Comparison of ENCODE assay signal across 11 mouse cellular contexts in the genomic region with DNA sequence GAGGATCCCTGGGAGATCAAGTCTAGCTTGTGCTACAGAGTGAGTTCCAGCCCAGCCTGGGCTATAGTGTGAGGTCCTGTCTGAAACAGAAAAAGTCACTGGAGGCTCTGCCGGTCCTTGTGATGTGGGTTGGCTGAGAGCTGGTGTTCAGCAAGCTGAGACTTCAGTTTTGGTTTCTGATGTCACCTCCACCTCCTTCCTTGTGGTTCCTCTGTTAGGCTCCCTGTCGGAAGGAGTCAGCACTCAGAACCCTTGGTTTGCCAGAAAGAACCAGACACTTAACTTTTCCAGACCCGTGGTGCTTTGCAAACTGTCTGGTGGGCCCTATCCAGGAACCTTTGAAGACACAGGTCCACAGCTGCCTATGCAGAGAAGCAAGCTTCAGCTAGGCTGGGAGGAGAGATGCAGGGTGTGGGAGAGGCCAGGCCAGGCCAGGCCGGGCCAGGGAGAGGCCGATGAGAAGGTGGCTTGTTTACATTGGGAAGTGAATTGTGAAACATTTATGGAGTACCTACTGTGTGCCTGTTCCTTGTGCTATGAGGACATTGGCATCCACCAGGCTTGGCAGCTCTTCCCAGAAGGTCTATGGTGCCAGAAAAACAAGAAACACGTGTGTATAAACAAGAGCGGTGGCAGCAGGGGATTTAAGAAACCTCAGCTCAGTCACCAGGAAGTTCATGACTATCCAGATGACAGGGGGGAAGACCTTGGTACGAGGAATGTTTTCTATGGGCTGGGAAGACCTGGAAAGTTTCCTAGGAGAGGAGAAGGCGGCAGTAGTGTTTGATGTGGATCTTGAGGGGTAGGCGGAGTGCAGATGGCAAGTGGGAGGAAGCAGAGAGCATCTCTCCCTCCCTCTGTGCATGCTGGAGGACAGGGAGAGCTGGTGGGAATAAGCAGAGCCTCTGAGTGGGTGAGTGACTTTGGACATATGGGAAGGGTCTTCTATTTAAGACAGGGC. TPM values are rescaled to one million over a fixed set of nuclear protein-coding genes. Genes with fewer than 3 reads are reported as not detected.
DNase-seq lines count a peak whose midpoint lies in the region; TF ChIP-seq lines count a peak whose summit lies in the region.
"Had no signal": no experiment of that assay in that cellular context is flagged by ENCODE, and none has a peak within 500 bp of the region (broad histone marks: within the 10 kb centered on the region; RNA-seq: fewer than 3 reads in every experiment).

No protein-coding gene starts in this region.

- H3K79me2 ChIP-seq in heart, adult 2 months (replicated peaks; ENCODE audit: control insufficient read depth, insufficient read depth, low read length), result peaks cover 6% of the 10 kb centered on the region

- 36% methylated on average over 10 of the region's 10 CpGs for WGBS in heart, adult 2 months

- peak in 1 of 2 experiments; percentile 41 for DNase-seq in heart, adult 2 months
- no peak for DNase-seq in heart, postnatal 4 days
- peak; percentile 16 for DNase-seq in thymus, postnatal 14 days
- DNase-seq in thymus, postnatal 10 days (ENCODE audit: low spot score in 2 of 2), result no peak
- peak; percentile 82 to 88 for DNase-seq in left cerebral cortex, postnatal 36 days (ENCODE audit: low spot score in 2 of 2)
- peak; percentile 68 to 76 for DNase-seq in spleen, postnatal 4 days (ENCODE audit: low spot score in 2 of 2)
- DNase-seq in urinary bladder, postnatal 4 days (ENCODE audit: low spot score in 2 of 2), result no peak
- DNase-seq in liver, result no peak
- DNase-seq: thymus, adult 18-20 months had no signal

- intact Hi-C loops in heart, adult 2 months (cut with DNase I), result no loop called here
- intact Hi-C loops in left cerebral cortex, postnatal 36 days (cut with DNase I), result loop anchor here (5.0 kb wide), 1 partner anchor 78 kb away; no protein-coding TSS in a partner anchor

- TF ChIP-seq CTCF in heart, adult 2 months (IDR thresholded peaks at IDR 0.05), result no peak

- peak overlapping the region; percentile 58 for H3K27ac ChIP-seq in heart, adult 2 months
- H3K27ac ChIP-seq: forebrain, embryonic 15.5 days had no signal

- peaks cover 12% of the 10 kb centered on the region for H3K36me3 ChIP-seq in heart, adult 2 months (ENCODE audit: control insufficient read depth, insufficient read depth, low read length)
- H3K36me3 ChIP-seq: forebrain, embryonic 15.5 days had no signal

- no peak for TF ChIP-seq EP300 in heart, adult 2 months (IDR thresholded peaks at IDR 0.05; ENCODE audit: insufficient read depth, low read depth, low read length)

- TF ChIP-seq POLR2A in heart, adult 2 months (IDR thresholded peaks at IDR 0.05; ENCODE audit: insufficient read depth, low read depth, low read length), result no peak

- peaks cover 39% of the 10 kb centered on the region for H3K4me1 ChIP-seq in heart, adult 2 months (ENCODE audit: control insufficient read depth, insufficient read depth, low read length)

- H3K4me3 ChIP-seq in heart, adult 2 months, result no peak overlapping the region
- H3K4me3 ChIP-seq: forebrain, embryonic 15.5 days; myocyte had no signal

- H3K9ac ChIP-seq in heart, adult 2 months (ENCODE audit: low read depth, low read length), result no peak overlapping the region
- H3K9ac ChIP-seq: forebrain, embryonic 15.5 days had no signal

- no peaks in the 10 kb centered on the region for H3K27me3 ChIP-seq in heart, adult 2 months (ENCODE audit: control insufficient read depth, insufficient read depth, low read length)
- H3K27me3 ChIP-seq: forebrain, embryonic 15.5 days had no signal

RNA-seq across cellular contexts. Expression of a gene that starts 13.4 kb away (rescaled TPM):
- total RNA-seq in heart, adult 2 months (2021), result 10 to 100 TPM; 87.7 to 89.1 TPM
- 44.8 and 53.7 TPM in 2 replicates for polyA plus RNA-seq in heart, adult 2 months (2012; rRNA removed)
- 100 to 1,000 TPM; 281 to 298 TPM for total RNA-seq in heart, postnatal 4 days (2021)
- 100 to 1,000 TPM; 605 to 619 TPM for total RNA-seq in left cerebral cortex, postnatal 36 days (2021)

Comparison
In these comparisons a context has a peak if more than half of its experiments do, and no peak if none do; other contexts are left out.
1. DNase-seq: peak in thymus, postnatal 14 days (single experiment), left cerebral cortex, postnatal 36 days (2 of 2) and spleen, postnatal 4 days (2 of 2); none in heart, postnatal 4 days (single experiment), thymus, postnatal 10 days (0 of 2), urinary bladder, postnatal 4 days (0 of 2) and liver (single experiment).